Mouse (Mus musculus) retina, embryonic 14.5 days (tissue): Measurements from ENCODE around the gene Prune2.

Experiments used
- DNase-seq: peaks from one replicate; pipeline ENCODE4 v3.0.0-alpha.2; 2015; ENCODE audit warnings: low spot score

Gene Prune2

DNA sequence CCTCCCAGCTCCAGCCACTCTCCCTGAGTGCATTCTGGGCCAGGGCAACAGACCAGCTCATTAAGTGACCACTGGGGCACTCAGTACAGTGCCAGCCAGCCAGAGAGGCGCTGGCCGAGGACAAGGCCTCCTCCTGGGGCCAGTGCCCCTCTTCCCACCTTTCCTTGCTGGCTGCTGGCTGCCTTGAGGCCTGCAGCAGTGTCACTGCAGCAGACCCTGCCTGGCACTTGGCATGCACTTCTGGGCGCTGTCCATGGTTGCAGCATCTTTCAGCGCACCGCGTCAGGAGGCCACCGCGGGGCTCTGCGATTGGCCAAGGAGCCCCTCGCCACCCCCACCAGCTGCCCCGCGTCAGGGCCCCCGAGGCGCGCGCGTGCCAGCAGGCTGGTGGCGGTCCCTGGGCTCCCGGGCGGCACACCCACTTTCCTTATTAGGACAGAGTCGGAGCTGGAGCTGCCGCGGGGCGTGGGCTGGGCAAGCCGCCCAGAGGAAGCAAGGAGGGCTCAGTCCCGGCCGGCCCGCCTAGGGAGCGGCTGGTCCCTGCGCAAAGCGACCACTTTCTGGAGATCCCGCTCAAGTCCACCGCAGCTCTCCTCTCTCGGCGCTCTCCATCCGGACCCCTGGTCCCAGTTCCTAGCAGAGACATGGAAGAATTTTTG lies at the start of gene Prune2:
Gene Prune2, plus strand, starts transcription at position 506 of the 659 bp plus-strand sequence.
- peak; percentile 80 for DNase-seq

DNA sequence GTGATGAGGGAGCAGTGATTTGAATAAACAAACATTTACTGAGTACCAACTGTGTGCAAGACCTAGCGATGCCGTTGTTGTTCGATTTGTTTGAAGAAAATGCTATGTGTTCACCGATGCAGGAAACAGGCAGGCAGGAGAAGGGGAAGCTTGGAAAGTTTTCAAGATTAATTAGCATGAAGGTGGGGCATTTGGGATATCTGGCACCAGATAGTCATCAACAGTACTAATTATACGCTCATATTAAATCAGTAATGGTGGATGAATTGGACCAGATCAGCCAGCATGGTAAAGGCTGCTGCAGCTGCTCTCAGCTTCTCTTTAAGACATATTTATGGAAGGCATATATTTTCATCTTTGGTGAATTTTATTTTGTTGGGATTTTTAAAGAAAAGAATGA lies 44.4 kb upstream of the Prune2 start:
- no peak for DNase-seq

DNA sequence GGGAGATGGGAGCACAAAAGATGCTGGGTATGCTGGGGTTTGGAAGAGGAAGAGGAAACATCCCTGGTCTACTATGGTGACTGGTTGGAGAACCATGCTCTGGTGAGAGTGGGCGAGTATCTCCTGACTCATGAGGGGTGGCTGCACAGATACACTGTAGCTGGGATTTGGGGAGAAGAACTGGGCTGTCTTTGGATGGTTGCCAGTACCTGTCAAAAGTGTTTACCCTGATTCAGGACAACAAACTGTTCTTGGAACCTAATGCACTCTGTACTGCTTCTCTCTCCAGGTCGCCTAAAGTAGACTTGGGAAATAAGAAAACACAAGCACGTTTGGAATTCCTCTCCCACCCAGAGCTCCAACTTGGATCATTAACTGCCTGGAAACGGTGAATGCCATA lies 31.4 kb upstream of the Prune2 start:
- no peak for DNase-seq

DNA sequence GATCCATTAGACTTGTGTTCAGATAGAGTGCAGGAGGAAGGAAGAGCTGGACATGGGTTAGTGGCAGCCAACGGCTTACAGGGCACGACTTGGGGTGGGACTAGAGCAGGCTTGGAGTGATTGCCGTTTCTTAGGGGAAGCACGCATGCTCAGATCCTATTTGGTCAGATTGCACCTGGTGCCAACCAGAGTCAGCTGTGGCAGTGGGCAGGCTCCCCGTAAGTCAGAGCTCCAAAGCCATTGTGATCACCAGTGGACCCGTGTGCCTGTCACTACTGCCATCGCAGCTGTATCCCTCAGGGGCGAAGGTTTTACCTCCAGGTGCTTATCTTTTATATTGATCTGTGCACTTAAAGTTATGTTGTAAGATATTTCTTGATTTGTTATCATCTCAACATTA lies 21.3 kb upstream of the Prune2 start:
- DNase-seq, result no peak

DNA sequence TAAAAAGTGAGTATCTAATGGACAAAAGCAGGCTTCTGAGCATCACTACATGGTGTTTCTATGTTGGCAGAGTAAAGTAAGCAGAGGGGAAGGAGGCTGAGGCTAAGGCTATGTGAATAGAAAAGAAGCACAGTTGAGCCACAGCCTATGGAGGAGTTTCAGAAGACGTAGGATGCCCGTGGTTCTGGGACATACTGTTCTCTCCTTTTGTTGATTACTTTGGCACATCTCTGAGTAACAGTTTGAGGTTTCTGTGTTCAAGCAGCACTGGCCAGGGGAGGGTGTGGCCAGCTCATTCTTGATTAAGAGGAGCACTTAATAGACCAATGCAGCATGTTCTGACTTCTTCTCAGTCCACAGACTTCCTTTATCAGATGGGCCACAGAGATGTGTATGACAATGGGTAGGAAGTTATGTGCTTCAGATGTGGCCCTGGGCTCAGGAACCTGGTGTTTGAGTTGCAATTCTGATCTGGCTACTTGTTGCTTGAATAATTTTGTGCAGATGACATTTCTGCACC lies 7.1 kb upstream of the Prune2 start:
- DNase-seq, result no peak

DNA sequence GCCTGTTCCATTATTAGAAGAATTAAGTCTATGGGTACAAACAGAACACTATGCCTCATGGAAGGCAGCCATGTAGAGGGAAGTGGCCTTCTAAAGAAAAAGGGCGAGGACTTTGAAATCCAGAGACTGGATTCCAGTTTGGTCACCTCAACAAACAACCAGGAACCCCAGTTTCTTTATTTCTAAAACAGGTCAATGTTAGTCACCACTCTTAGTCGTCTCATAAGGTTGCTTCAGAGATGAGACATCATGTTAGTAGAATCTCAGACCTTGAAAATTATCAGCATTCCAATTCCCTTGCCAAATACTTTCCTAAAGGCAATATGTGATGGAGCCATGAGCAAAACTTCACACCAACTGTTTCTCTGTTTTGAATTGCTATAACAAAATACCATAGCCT lies 6.6 kb upstream of the Prune2 start:
- DNase-seq, result no peak

DNA sequence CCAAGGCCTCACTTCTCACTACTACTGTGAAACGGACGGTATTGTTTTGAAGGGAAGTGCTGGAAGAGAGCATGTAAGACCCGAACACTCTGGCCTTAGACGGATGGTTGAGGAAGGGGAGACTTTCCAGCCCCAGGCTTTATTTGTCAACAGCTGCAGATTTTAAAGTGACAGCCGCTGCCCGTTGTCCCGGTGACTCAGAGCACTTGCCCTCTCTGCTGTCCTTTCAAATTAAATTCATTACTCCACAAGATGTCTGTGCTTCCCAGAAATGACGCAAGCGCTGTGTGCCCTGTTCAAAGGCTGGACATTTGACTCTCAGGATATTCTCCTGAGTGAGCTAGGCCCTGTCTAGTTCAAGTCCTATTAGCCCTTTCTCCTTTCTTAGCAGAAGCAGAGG lies 5.9 kb upstream of the Prune2 start:
- peak; percentile 67 for DNase-seq

DNA sequence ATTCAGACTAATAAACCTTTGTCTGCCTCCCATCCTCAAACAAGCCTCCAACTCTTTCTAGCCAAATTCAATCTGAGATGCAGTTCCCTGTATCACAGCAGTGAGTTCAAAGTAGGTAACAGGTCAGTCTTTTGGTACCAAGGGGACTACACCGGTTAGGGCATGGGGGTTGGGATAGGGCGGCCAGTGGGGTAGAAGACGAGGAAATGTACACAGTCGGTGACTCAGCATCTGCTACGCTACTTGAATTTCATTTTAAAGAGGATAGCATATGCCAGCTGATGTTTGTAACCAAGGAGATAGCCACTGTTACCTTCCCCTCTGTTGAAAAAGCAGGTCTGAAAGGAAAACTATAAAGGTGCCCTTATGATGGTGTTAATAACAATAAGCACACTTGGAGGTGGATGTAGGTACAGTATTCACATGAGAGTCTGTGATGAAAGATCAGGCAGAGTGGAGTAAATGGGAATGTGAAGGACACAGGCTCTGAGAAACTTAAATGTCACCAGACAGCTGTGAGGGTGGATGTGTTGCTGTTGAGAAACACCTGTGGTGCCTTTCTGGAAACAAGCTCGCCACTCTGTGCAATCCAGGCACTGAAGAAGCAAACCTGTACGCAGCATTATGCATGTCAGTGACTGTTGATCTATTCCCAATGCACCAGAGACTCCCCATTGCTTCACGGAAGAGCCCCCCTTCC lies 5.1 kb upstream of the Prune2 start:
- DNase-seq, result no peak

DNA sequence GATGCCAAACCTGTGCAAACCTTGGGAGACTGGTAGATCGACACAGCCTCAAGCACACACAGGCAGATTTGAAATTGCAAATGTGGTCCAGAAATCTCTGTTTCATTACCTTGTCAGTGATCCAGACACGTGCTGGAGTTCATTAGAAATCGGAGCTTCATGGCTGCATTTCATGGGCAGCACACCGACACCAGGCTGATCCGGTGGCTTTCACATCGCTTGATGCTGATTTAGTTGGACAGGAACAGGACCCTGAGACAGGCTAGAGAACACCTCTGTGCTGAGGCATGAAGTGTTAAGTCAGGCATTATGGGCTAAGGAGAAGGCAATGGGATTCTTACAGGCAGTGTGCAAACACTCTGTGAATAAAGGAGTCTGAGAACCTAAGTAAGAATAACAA lies 1.2 kb upstream of the Prune2 start:
- DNase-seq, result peak; percentile 55

DNA sequence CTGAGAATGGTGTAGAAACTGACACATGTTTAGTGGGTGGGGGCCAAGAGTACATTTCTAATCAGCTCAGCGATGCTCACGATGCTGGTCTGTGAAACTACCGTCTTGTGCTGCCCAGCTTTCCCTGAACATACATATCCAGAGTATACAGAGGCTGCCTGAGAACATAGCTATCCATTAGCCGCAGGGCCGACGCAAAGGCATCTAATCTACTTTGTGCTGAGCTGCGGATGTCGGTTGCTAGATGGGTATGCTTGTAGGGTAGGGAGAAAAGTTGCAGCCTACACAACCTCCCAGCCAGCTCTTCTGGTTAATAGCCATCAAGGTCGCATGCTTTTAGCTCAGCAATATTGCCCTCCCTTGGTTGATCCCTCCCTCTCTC lies 696 bp upstream of the Prune2 start:
- no peak for DNase-seq

DNA sequence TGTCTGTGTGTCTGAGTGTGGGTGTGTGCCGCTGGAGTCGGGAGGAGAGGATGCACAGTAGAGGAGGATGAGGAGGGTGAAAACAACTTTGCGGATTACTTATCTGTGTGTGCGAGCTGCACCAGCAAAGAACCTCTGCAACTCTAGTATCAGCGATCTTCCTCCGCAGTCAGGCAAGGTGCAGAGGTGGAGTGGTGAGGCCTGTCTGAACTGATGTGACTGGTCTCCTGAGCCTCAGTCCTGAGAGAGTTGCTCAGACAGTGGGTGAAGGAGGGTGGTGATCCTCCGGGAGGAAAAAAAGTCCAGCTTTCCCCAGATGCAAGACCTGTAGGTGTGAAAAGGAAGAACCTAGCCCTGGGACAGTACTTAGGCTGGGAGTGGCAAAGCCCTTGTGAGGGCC lies 401 bp downstream of the Prune2 start:
- DNase-seq, result no peak

DNA sequence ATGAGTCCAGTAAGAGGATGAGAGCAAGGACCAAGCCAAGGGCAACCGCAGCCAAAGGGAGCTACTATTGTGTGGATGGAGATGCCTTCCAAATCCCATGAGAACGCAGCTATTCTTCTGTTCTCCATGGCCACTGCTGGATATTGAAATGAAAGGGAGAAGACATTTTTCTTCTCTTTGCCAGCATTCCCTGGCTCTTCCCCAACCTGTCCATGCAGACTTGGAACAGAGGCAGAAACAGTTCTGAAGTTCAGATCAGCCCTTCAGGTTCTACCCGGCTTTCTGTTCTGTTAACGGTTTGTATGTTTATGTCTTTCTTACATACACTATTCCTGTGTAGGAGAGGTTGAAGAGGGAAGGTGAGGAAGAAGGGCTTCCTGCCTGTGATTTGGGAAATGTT lies 3.1 kb downstream of the Prune2 start:
- DNase-seq, result no peak

DNA sequence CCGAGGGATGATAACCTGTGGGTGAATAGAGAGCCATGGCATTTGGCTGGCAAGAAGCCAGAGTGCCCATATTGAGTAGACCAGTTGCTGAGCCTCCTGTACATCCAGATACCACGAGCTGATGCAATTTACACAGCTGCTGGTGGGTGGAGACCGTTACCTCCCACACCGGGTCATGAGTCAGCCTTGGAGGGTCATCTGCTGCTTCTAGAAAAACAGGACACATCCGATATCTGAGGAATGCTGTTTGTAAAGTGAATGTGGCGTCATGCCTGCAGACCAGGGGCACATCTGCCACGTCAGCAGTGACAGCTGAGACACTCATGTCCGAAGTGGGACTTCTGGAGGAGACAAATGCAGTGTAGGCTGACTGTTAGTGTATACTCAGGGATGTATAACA lies 3.6 kb downstream of the Prune2 start:
- DNase-seq, result no peak

DNA sequence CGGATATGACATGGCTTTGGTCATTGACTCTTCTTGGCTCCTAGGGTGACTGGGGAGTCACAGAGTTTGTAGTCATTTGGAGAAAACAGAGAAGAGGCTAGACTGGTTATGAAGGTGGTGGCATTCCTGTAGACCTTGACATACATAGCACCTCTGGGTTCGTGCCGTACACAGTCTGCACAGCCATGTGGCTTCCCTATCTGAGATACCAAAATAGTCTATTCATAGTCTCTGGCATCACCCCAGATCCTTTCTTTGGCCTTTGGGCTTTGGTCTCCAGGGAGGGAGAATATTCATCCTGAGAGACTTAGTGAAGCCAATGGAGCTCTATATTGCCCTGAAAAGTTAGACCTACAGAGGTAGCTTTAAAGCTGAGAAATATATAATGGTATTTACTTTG lies 5.1 kb downstream of the Prune2 start:
- no peak for DNase-seq

DNA sequence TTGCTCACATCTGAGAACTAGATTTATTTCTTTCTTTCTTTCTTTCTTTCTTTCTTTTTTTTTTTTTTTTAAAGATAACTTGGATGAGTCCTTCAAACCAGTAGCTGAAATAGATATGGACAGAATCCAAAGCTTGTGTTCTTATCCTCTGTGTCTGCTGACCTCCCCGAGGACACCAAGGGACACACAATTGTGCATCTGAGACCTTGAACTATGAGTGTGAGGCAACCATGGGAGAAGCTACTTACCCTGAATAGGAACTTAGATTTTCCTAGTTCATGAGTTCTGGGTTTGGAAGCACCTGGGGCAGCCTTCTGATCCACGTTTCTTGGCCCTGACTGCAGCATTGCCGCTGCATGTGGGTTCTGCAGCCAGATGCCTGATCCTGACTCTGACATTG lies 7.3 kb downstream of the Prune2 start:
- no peak for DNase-seq

DNA sequence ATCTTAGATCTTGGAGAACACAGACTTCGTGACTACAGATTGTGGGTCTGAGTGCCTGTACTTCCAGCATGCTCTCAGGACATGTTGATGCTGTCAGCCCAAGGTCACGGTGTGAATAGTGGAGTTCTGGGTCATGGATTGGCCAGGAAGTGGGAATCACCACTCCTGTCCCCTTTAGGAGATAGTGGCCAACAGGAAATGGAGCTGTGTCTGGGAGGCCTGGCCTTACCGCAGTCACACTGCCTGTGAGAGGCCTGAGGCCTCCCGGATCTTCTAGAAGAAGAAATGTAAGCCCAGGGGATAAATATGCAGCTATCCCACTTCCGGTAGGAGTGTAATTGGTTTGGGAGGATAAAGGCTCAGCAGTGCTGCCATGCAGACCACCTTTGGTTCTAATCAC lies 12.8 kb downstream of the Prune2 start:
- no peak for DNase-seq

DNA sequence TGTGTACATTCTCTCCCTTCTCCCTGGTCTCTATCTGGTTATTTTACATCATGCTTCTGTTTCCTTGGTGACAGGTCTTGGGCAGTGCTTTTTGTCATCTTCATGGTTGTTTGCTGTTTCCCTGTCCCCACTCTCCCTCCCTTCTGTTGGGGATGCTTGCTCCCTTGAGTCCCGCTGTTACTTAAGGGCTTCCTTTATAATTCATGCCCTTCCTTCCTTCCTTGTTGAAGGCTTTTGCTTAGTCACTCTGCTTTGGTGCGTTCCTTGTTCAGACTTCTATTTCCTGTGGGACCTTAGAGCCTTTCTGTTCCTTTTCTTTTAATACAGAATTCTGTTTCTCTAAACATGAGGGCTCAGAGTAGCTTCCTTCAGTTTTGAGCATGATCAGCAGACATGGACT lies 14.7 kb downstream of the Prune2 start:
- DNase-seq, result no peak

DNA sequence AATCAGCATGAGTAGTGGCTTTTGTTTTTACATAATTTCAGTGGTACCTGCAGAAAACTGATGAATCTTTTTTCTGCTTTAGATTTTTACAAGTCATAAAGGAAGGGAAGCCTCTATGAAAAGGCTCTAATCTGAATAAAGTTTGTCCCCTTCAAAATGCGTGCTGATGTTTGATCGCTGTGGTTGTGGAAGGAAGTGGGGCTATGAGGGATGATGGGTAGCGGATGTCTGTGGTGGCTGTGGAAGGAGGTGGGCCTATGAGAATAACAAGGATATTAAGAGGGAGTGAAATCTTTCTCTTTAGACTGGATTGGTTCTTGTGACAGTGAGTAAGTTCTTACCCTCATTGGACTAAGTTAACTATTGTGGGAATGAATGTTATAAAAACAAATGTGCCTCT lies 23.0 kb downstream of the Prune2 start:
- DNase-seq, result no peak

DNA sequence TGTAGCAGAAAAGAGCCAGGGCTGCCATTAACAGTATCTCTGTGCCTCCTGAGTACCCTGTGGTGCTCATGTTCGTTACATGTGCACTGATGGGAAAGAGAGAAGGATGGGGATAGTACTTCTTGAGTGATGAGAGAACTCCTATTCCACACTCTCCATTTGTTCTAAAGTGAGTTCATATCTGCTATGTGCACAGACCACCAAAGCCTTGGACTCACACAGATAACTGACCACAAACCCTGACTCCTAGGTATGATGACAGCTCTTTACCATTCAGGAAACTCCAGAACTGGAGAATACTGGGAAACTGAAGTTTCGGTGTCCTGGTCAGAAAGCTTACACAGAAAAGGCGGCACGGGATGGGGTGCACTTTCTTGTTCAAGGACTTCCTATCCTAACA lies 25.8 kb downstream of the Prune2 start:
- DNase-seq, result no peak

DNA sequence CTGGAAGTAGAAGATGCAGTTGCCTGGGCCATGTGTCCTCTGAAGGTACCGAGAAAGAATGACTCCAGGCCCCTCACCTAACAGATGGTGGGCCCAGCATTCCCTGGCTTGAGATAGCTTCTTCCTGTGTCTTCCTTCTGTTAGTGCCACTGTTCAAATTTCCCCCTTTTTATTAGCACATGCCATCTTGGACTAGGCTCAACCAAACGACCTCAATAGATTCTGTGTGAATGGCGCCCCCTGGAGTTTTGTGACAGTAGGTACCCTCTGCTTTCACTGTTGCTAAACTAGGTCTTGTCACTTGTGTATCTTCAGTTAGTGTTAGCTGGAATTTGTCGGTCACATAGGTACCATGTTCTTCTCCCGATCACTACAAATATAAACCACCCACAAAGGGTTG lies 29.0 kb downstream of the Prune2 start:
- peak; percentile 69 for DNase-seq

DNA sequence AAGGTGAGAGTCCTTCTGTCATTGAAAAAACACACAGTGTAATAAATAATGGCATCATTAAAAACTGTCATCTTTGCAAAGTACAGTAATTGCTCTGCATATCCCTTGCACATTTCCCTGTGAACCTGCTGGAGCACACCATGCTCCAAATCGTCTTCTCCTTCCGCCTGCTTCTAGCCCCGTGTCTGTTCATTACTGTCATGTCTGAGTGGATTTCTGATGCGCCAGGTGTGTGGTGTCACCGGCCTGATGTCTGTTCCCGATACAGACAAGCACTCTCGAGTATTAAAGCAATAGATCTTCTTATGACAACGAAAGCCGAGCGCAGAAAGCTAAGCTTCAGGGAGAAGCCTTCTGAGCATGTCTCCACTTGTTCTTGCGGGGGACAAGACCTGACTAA lies 32.1 kb downstream of the Prune2 start:
- no peak for DNase-seq

DNA sequence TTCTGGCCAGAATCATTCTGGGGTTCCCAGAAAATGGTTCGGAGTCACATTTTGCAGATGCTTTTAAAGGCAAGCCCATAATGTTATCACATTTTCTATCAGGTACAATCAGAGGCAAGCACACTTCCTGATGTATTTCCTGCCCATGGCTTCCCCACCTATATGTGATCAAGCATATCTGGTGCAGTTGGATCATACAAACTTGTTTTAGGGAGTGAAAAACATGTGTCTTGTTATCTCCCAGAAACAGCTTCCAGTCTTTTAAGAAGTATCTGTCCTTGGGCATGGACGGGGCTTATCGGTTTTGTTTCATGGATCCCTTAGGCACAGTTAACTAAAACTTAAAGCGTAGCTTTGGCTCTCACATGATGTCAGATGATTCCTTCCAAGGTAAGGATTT lies 36.2 kb downstream of the Prune2 start:
- DNase-seq, result no peak

DNA sequence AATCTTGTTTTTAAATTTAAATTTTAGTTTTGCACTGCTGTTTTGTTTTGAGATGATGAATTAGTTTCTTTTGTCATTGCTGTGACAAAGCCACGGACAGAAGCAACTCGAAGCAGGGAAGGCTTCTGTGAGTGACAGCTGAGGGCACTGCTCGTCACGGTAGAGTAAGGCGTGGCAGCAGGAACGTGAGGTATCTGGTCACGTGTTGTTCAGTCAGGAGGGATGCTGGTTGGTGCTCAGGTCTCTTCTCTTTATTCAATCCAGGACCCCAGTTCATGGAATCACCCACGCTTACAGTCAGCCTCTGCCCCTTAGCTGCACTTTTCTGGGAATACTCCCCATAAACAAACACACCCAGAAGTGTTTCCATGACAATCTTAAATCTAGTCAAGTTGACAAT lies 38.3 kb downstream of the Prune2 start:
- DNase-seq, result no peak

DNA sequence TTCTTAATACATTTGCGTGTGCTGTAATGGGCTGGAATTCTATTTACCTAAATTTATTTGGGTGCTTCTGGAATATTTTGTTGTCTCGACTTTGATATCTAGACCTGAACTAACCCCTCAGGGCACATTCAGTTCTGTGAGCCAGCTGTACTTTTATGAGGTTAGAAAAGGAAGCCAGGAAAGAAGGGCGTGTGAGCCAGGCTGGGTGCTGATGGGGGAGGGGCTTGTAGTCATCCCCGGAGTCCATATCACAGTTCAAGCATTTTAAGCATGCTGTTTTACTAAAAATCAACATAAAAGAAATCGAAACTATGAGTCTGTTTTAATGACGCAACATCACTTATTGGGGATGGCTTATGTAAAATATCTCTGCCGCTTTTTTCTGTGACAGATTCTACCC lies 42.0 kb downstream of the Prune2 start:
- no peak for DNase-seq
